Mouse (Mus musculus) hindbrain, embryonic 15.5 days (tissue): ENCODE data around the gene F2rl3. TPM values are rescaled to one million over a fixed set of nuclear protein-coding genes. Genes with fewer than 3 reads are reported as not detected.

Source experiments
- ATAC-seq: fragments of 200-750 bp; cut with Nextera tagmentation; 2 replicates; pipeline ENCODE4 v1.8.0; 2017; ENCODE audit warnings: low read depth, moderate number of reproducible peaks, moderate TSS enrichment; ENCODE audit not compliant: low FRiP score
- H3K27ac ChIP-seq: fragments of 300-500 bp; sonication (generic); replicated peaks from 2 replicates; pipeline ENCODE4 v1.5.1; 2015; ENCODE audit warnings: mild to moderate bottlenecking, inconsistent platforms
- H3K27me3 ChIP-seq: fragments of 300-500 bp; sonication (generic); 2 replicates; pipeline ENCODE4 v1.6.1; 2015; ENCODE audit warnings: control low read depth, inconsistent platforms
- H3K36me3 ChIP-seq: fragments of 300-500 bp; sonication (generic); 2 replicates; pipeline ENCODE4 v1.6.1; 2015; ENCODE audit warnings: control low read depth, inconsistent platforms
- H3K4me1 ChIP-seq: fragments of 300-500 bp; sonication (generic); replicated peaks from 2 replicates; pipeline ENCODE4 v1.6.1; 2015; ENCODE audit warnings: control low read depth, inconsistent platforms
- H3K4me2 ChIP-seq: fragments of 300-500 bp; sonication (generic); 2 replicates; pipeline ENCODE4 v1.6.1; 2015; ENCODE audit warnings: moderate library complexity, mild to moderate bottlenecking, inconsistent platforms
- H3K4me3 ChIP-seq: fragments of 300-500 bp; sonication (generic); 2 replicates; pipeline ENCODE4 v1.5.1; 2015; ENCODE audit warnings: mild to moderate bottlenecking, inconsistent platforms
- H3K9ac ChIP-seq: fragments of 300-500 bp; sonication (generic); 2 replicates; pipeline ENCODE4 v1.6.1; 2015; ENCODE audit warnings: inconsistent platforms
- H3K9me3 ChIP-seq: fragments of 300-500 bp; sonication (generic); 2 replicates; pipeline ENCODE4 v1.6.1; 2016; ENCODE audit warnings: control low read depth, inconsistent platforms
- WGBS: fragments of 180-500 bp; shearing (Covaris S2); methylation state at CpG from one replicate; pipeline ENCODE4 v1.1.7; 2015; 5-methylcytosine and 5-hydroxymethylcytosine counted together
- polyA plus RNA-seq: library from polyadenylated mRNA; unstranded; fragments of >200 nt; fragmentation: Nextera tagmentation; extraction: Ambion mirVana; gene quantifications from 2 replicates; pipeline ENCODE4 v1.2.1, GENCODE M21; 2015

Gene F2rl3
- polyA plus RNA-seq, 1 experiment from 2014 or later, result 0.47 TPM

- ATAC-seq, result no peak
- Histone ChIP-seq H3K9me3 (no peaks in the 10 kb centered on the region), H3K36me3 (no peaks in the 10 kb centered on the region), H3K4me1 (no peaks in the 10 kb centered on the region), H3K4me2 (no peak overlapping the region), H3K27ac (no peak overlapping the region), H3K4me3 (no peak overlapping the region), H3K27me3 (no peaks in the 10 kb centered on the region), H3K9ac (no peak overlapping the region)
- 97% methylated on average over 1 of the region's 1 CpGs for WGBS
Measured at GRCm38 (mm10) chr8:72777797-72778196, 16.1 kb downstream of the F2rl3 start.

GRCm38 (mm10) chr8:72780644-72781043 lies 19.0 kb downstream of the F2rl3 start:
- Histone ChIP-seq H3K4me3 (no peak overlapping the region), H3K27me3 (no peaks in the 10 kb centered on the region), H3K27ac (no peak overlapping the region), H3K9me3 (no peaks in the 10 kb centered on the region), H3K36me3 (no peaks in the 10 kb centered on the region), H3K4me1 (no peaks in the 10 kb centered on the region), H3K4me2 (no peak overlapping the region), H3K9ac (no peak overlapping the region)
- WGBS, result 91% methylated on average over 4 of the region's 4 CpGs
- no peak for ATAC-seq

GRCm38 (mm10) chr8:72801583-72801982 lies 39.9 kb downstream of the F2rl3 start:
- no peaks in the 10 kb centered on the region for H3K9me3 ChIP-seq
- H3K4me2 ChIP-seq, result no peak overlapping the region
- H3K36me3 ChIP-seq, result no peaks in the 10 kb centered on the region
- no peak overlapping the region for H3K9ac ChIP-seq
- ATAC-seq, result no peak
- H3K4me3 ChIP-seq, result no peak overlapping the region
- no peaks in the 10 kb centered on the region for H3K27me3 ChIP-seq
- H3K27ac ChIP-seq, result no peak overlapping the region
- WGBS, result 81% methylated on average over 2 of the region's 2 CpGs
- no peaks in the 10 kb centered on the region for H3K4me1 ChIP-seq

DNA sequence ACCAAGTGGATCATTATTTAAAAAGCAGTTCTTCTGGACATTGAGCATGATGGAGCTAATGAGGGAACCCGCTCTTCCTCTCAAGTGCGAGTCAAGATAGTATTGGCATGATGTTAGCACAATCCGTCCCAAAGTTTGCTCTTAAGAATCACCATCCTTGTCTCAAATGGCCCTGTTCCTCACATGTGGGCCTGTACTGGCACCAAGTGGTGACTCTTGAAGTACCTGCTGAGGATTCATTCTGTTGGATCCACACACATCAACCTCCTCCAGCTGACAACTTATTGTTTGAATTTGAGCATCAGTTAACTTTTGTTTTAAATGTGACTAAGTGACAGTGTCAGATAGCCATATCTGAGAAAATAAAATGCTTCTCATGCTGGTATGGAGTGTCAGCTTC lies 51.0 kb downstream of the F2rl3 start:
- no peaks in the 10 kb centered on the region for H3K9me3 ChIP-seq
- no peaks in the 10 kb centered on the region for H3K4me1 ChIP-seq
- H3K27me3 ChIP-seq, result no peaks in the 10 kb centered on the region
- no peak overlapping the region for H3K4me2 ChIP-seq
- H3K27ac ChIP-seq, result no peak overlapping the region
- H3K36me3 ChIP-seq, result peaks cover 17% of the 10 kb centered on the region
- no peak for ATAC-seq
- WGBS, result 93% methylated on average over 3 of the region's 3 CpGs
- no peak overlapping the region for H3K4me3 ChIP-seq
- no peak overlapping the region for H3K9ac ChIP-seq

Other genes with a start within 250 kb of the F2rl3 start
- gene Med26, start 213.6 kb upstream of the F2rl3 start, polyA plus RNA-seq, result 15.8 and 18.6 TPM in 2 replicates
- gene Smim7, start 190.8 kb upstream of the F2rl3 start, polyA plus RNA-seq, result 122 TPM in 2 replicates
- 33.7 and 34.2 TPM in 2 replicates for gene Tmem38a, start 189.8 kb upstream of the F2rl3 start, polyA plus RNA-seq
- gene Nwd1, start 115.2 kb upstream of the F2rl3 start, polyA plus RNA-seq, result 2.3 and 2.9 TPM in 2 replicates
- 161 and 174 TPM in 2 replicates for gene Sin3b, start 38.6 kb upstream of the F2rl3 start, polyA plus RNA-seq